ENCODE assay signal across 9 mouse cellular contexts in the genomic region with DNA sequence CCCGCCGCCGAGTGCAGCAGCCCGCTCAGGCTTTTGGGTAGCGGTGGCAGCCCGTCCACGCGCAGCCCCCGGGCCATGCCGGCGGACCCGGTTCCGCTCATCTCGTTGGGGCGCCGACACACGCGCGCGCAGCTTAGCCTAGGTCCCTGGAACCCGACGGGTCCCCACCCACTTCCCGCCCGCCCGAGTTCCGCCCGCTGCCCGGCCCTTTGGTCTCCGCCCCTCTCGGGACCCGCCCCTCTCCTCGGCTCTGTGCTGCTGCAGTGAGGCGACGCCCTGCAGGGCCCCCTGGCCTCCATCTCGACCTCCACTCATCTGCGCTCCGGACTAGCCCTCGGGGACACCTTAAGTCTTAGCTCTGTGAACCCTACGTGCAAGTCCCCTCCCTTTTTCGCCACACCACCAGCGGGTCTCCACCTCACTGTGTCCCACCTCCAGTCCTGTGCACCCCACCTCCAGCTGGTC. TPM values are rescaled to one million over a fixed set of nuclear protein-coding genes. Genes with fewer than 3 reads are reported as not detected.
DNase-seq lines count a peak whose midpoint lies in the region; ATAC-seq and TF ChIP-seq lines count a peak whose summit lies in the region.
"Had no signal": no experiment of that assay in that cellular context is flagged by ENCODE, and none has a peak within 500 bp of the region (broad histone marks: within the 10 kb centered on the region; RNA-seq: fewer than 3 reads in every experiment).

Gene Fam89a (minus strand): TSS at position 124 of the 465 bp plus-strand sequence.

- no peaks in the 10 kb centered on the region for H3K36me3 ChIP-seq in intestine, embryonic 14.5 days (ENCODE audit: control insufficient read depth, insufficient read depth, low read length)
- H3K36me3 ChIP-seq in liver, postnatal 0 days (replicated peaks; ENCODE audit: insufficient read depth, low read length), result no peaks in the 10 kb centered on the region
- no peaks in the 10 kb centered on the region for H3K36me3 ChIP-seq in neural tube, embryonic 12.5 days

- H3K27me3 ChIP-seq in intestine, embryonic 14.5 days (replicated peaks; ENCODE audit: control insufficient read depth, insufficient read depth, low read length), result peaks cover 25% of the 10 kb centered on the region
- peaks cover 29% of the 10 kb centered on the region for H3K27me3 ChIP-seq in liver, postnatal 0 days (ENCODE audit: insufficient read depth, low read length)
- H3K27me3 ChIP-seq in neural tube, embryonic 12.5 days (replicated peaks), result peaks cover 45% of the 10 kb centered on the region

- peak; percentile 27 for DNase-seq in MEL-GATA-1-ER (ENCODE audit: extremely low read depth, low read depth)
- peak; percentile 34 for DNase-seq in c-Kit-positive CD71-positive TER-119-negative erythroid progenitor cells, embryonic 14.5 days (ENCODE audit: low read depth)
- DNase-seq in gastrocnemius, postnatal 4 days (ENCODE audit: low spot score in 2 of 2), result peak; percentile 27 to 51
- DNase-seq in intestine, embryonic 14.5 days (ENCODE audit: low spot score), result peak; percentile 80
- DNase-seq in liver, postnatal 0 days, result peak; percentile 81
- DNase-seq in thymus, postnatal 4 days, result peak; percentile 75
- DNase-seq in left cerebral cortex, postnatal 36 days (ENCODE audit: low spot score in 2 of 2), result no peak

- no peak within 1 kb of the TSS for H3K27ac ChIP-seq in intestine, embryonic 14.5 days (ENCODE audit: low read depth)
- H3K27ac ChIP-seq in liver, postnatal 0 days (ENCODE audit: low read depth), result no peak within 1 kb of the TSS; the same call in 1 of the 2 replicates
- H3K27ac ChIP-seq in neural tube, embryonic 12.5 days, result no peak within 1 kb of the TSS
- H3K27ac ChIP-seq: macrophage had no signal

- H3K4me1 ChIP-seq in intestine, embryonic 14.5 days (replicated peaks; ENCODE audit: control insufficient read depth, insufficient read depth, low read length), result peaks cover 31% of the 10 kb centered on the region
- peaks cover 16% of the 10 kb centered on the region for H3K4me1 ChIP-seq in liver, postnatal 0 days (ENCODE audit: insufficient read depth)
- H3K4me1 ChIP-seq in neural tube, embryonic 12.5 days, result 0 out of 2 replicates have a peak, but pooled peaks cover 3% of the 10 kb centered on the region

- no peak for TF ChIP-seq CTCF in liver, postnatal 0 days (IDR thresholded peaks at IDR 0.05; ENCODE audit: low read depth)

- ATAC-seq in intestine, embryonic 14.5 days (replicated peaks; ENCODE audit: low FRiP score, low TSS enrichment, low read depth), result peak; percentile 76
- peak; percentile 58 for ATAC-seq in liver, postnatal 0 days
- peak; percentile 61 for ATAC-seq in neural tube, embryonic 12.5 days (ENCODE audit: low FRiP score, low read depth)

- WGBS in intestine, embryonic 14.5 days, result under 1% methylated on average over 38 of the region's 41 CpGs
- WGBS in liver, postnatal 0 days (ENCODE audit: insufficient replicate concordance), result 2% methylated on average over 26 of the region's 41 CpGs
- WGBS in neural tube, embryonic 12.5 days, result under 1% methylated on average over 41 of the region's 41 CpGs

- peak within 1 kb of the TSS; percentile 98 for H3K4me2 ChIP-seq in intestine, embryonic 14.5 days (ENCODE audit: low read length)
- H3K4me2 ChIP-seq in liver, postnatal 0 days (ENCODE audit: low read depth, low read length), result peak within 1 kb of the TSS; percentile 87
- peak within 1 kb of the TSS; percentile 72 for H3K4me2 ChIP-seq in neural tube, embryonic 12.5 days (replicated peaks)

- H3K9ac ChIP-seq in intestine, embryonic 14.5 days (ENCODE audit: low read length), result peak within 1 kb of the TSS; percentile 48
- peak within 1 kb of the TSS; percentile 42 for H3K9ac ChIP-seq in liver, postnatal 0 days (replicated peaks)
- peak within 1 kb of the TSS; percentile 38 for H3K9ac ChIP-seq in neural tube, embryonic 12.5 days

- peak within 1 kb of the TSS; percentile 65 for H3K4me3 ChIP-seq in intestine, embryonic 14.5 days (ENCODE audit: low read depth, low read length)
- H3K4me3 ChIP-seq in liver, postnatal 0 days (ENCODE audit: low read depth, low read length), result peak within 1 kb of the TSS; percentile 60
- peak within 1 kb of the TSS; percentile 44 for H3K4me3 ChIP-seq in neural tube, embryonic 12.5 days

- no peaks in the 10 kb centered on the region for H3K9me3 ChIP-seq in intestine, embryonic 14.5 days (ENCODE audit: control insufficient read depth, low read length)
- no peaks in the 10 kb centered on the region for H3K9me3 ChIP-seq in liver, postnatal 0 days (ENCODE audit: low read length)
- H3K9me3 ChIP-seq in neural tube, embryonic 12.5 days, result no peaks in the 10 kb centered on the region

- intact Hi-C loops in left cerebral cortex, postnatal 36 days (cut with DNase I), result no loop called here

- no peak for TF ChIP-seq EP300 in liver, postnatal 0 days (IDR thresholded peaks at IDR 0.05; ENCODE audit: low read depth)

RNA-seq across cellular contexts. Expression of gene Fam89a, which starts in this region (rescaled TPM):
- under 1 TPM; 0.86 to 0.96 TPM for total RNA-seq in gastrocnemius, postnatal 4 days (2021)
- 6.5 and 6.9 TPM in 2 replicates for polyA plus RNA-seq in intestine, embryonic 14.5 days (2014; fragmentation: Nextera tagmentation; extraction: Ambion mirVana)
- 3.7 and 5.6 TPM in 2 replicates for polyA plus RNA-seq in liver, postnatal 0 days (2015; fragmentation: Nextera tagmentation; extraction: Ambion mirVana)
- 8.9 and 11.2 TPM in 2 replicates for polyA plus RNA-seq in neural tube, embryonic 12.5 days (2016; fragmentation: Nextera tagmentation; extraction: Ambion mirVana)
- under 1 TPM; 0.29 to 0.54 TPM for total RNA-seq in left cerebral cortex, postnatal 36 days (2021)
- polyA plus RNA-seq: macrophage had no signal

Comparison
In these comparisons a context has a peak if more than half of its experiments do, and no peak if none do; other contexts are left out.
1. Peak in DNase-seq in gastrocnemius, postnatal 4 days; RNA of the gene not detected or under 1 TPM.
2. DNase-seq: peak in MEL-GATA-1-ER (single experiment), c-Kit-positive CD71-positive TER-119-negative erythroid progenitor cells, embryonic 14.5 days (single experiment), intestine, embryonic 14.5 days (single experiment), liver, postnatal 0 days (single experiment) and thymus, postnatal 4 days (single experiment); none in left cerebral cortex, postnatal 36 days (0 of 2).
3. Peak in every context shown above with its lines, with median percentiles within 50 percentile points of each other: ATAC-seq, H3K4me2 ChIP-seq, H3K4me3 ChIP-seq and H3K9ac ChIP-seq.